In the genomic region with DNA sequence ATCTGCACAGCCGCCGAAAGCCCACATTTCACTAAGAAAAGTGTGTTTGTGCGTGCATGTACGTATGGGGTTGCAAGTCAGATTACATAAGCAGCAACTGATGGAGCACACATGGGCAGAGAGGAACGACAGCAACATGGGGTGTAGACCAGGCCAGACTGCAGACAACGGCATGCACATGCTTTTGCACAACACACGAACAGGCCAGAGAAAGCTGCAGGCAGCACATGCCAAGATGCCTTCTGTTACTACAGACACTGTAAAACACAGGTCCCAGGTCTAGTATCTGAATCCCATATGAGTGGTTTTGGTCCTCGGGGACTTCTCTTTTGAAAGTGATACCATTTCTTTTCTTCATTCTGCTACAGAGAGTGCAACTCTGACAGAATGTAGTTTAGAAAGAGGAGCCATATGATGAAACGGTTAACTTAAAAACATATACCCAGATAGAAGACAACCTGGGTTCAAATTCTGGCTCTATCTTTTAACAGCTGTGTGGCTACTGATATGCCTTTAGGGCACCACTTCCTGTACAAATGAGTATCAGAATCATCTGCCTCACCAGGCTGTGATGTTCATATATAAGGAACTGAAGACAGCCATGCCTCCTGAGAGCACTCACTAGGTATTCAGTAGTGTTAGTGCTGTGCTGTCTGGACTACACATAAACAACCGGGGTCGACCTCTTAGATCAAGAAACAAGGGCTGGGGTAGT, we compare ENCODE assay signal across 10 mouse cellular contexts. TPM values are rescaled to one million over a fixed set of nuclear protein-coding genes. Genes with fewer than 3 reads are reported as not detected.
DNase-seq lines count a peak whose midpoint lies in the region; ATAC-seq and TF ChIP-seq lines count a peak whose summit lies in the region.
"Had no signal": no experiment of that assay in that cellular context is flagged by ENCODE, and none has a peak within 500 bp of the region (broad histone marks: within the 10 kb centered on the region; RNA-seq: fewer than 3 reads in every experiment).

No protein-coding gene starts in this region.

- no peaks in the 10 kb centered on the region for H3K27me3 ChIP-seq in CH12.LX (replicated peaks)

- H3K9ac ChIP-seq in CH12.LX (ENCODE audit: insufficient read depth, low read depth) = 0 out of 2 replicates have a peak overlapping the region, but pooled peaks have one; percentile 25

- H3K79me2 ChIP-seq in CH12.LX (replicated peaks; ENCODE audit: control insufficient read depth, extremely low read depth, insufficient read depth, poor library complexity, severe bottlenecking) = peaks cover 5% of the 10 kb centered on the region; the same call in 1 of the 2 replicates

- peak; percentile 52 for ATAC-seq in common myeloid progenitor, adult 5-6 weeks (replicated peaks; ENCODE audit: low read depth, poor library complexity, severe bottlenecking)

- in situ Hi-C loops in CH12.LX (cut with MboI; ENCODE audit: low pct_ligation_motif_present, low pct_unique_long_range_greater_than_20kb, low sequenced_read_pairs) = no loop called here

- no peak for TF ChIP-seq CTCF in gastrocnemius, adult 2 months (IDR thresholded peaks at IDR 0.05)
- no peak for TF ChIP-seq CTCF in CH12.LX (conservative IDR thresholded peaks at IDR 0.05 in 1 of 2, IDR thresholded peaks at IDR 0.05 in 1 of 2; ENCODE audit: low read depth in 2 of 2, low read length in 2 of 2)

- no peak overlapping the region for H3K4me2 ChIP-seq in CH12.LX (ENCODE audit: insufficient read depth, low read depth, poor library complexity, severe bottlenecking)

- peak overlapping the region; percentile 72 for H3K4me3 ChIP-seq in gastrocnemius, adult 2 months
- no peak overlapping the region for H3K4me3 ChIP-seq in CH12.LX (replicated peaks in 1 of 3; ENCODE audit: low read depth in 2 of 3, low read length in 2 of 3, poor library complexity in 1 of 3)

- dilution Hi-C loops in CH12.LX (cut with MboI; ENCODE audit: extremely low pct_ligation_motif_present, extremely low pct_unique_long_range_greater_than_20kb, low sequenced_read_pairs) = no loop called here

- peaks cover 36 to 78% of the 10 kb centered on the region in 2 experiments for H3K36me3 ChIP-seq in CH12.LX (replicated peaks in 1 of 2; ENCODE audit: control insufficient read depth in 1 of 2, insufficient read depth in 1 of 2, low read length in 1 of 2)

- intact Hi-C loops in gastrocnemius, adult 2 months (cut with DNase I) = no loop called here
- intact Hi-C loops in gastrocnemius, postnatal 14 days (cut with DNase I; ENCODE audit: low total_unique reads) = no loop called here

- H3K27ac ChIP-seq in gastrocnemius, adult 2 months = peak overlapping the region; percentile 81
- H3K27ac ChIP-seq in CH12.LX (ENCODE audit: insufficient read depth, low read depth) = peak overlapping the region; percentile 60

- TF ChIP-seq POLR2A in CH12.LX (IDR thresholded peaks at IDR 0.05; ENCODE audit: low read depth, low read length) = no peak

- H3K9me3 ChIP-seq in CH12.LX (replicated peaks; ENCODE audit: low read length) = no peaks in the 10 kb centered on the region

- DNase-seq in gastrocnemius, adult 2 months = no peak
- no peak for DNase-seq in gastrocnemius, adult 8-10 months (ENCODE audit: low spot score in 2 of 2)
- DNase-seq in CH12.LX (ENCODE audit: extremely low read depth) (peak; percentile 37), MN1 (ENCODE audit: low spot score) (no peak)
- DNase-seq in layer of hippocampus, postnatal 14 days (ENCODE audit: low spot score in 2 of 2) = peak; percentile 27 to 29
- DNase-seq in kidney, postnatal 25 days = no peak
- DNase-seq in gastrocnemius, postnatal 14 days = no peak
- DNase-seq: adrenal gland, adult 2 months; lung, postnatal 4 days had no signal

- TF ChIP-seq EP300 in CH12.LX (IDR thresholded peaks at IDR 0.05; ENCODE audit: low read length) = peak; percentile 48; the same call in 1 of the 2 replicates

- no peak for TF ChIP-seq RAD21 in CH12.LX (IDR thresholded peaks at IDR 0.05; ENCODE audit: low read depth, low read length)

- peaks cover 9 to 21% of the 10 kb centered on the region in 2 experiments for H3K4me1 ChIP-seq in CH12.LX (ENCODE audit: control insufficient read depth in 1 of 2, insufficient read depth in 2 of 2)

TF ChIP-seq in CH12.LX, 34 proteins besides CTCF, POLR2A, EP300 and RAD21:
- TF ChIP-seq PAX5 (IDR thresholded peaks at IDR 0.05; ENCODE audit: low read length) = no peak
- no peak for TF ChIP-seq UBTF (IDR thresholded peaks at IDR 0.05; ENCODE audit: low read depth, low read length)
- no peak for TF ChIP-seq SIN3A (IDR thresholded peaks at IDR 0.05; ENCODE audit: low read length)
- no peak for TF ChIP-seq SMC3 (IDR thresholded peaks at IDR 0.05; ENCODE audit: low read depth, low read length)
- no peak for TF ChIP-seq JUND (conservative IDR thresholded peaks at IDR 0.05; ENCODE audit: low read depth, low read length)
- 0 out of 2 replicates have a peak, but pooled peaks have one; percentile 39 for TF ChIP-seq MXI1 (IDR thresholded peaks at IDR 0.05; ENCODE audit: low read depth, low read length)

RNA-seq across cellular contexts. Expression of a gene that starts 3.4 kb away (rescaled TPM):
- 10 to 100 TPM in 1 of 2 experiments, 1 to 10 TPM in 1; 8.1 to 14.2 TPM for total RNA-seq in gastrocnemius, adult 2 months (2021)
- 1 to 10 TPM; 4.5 to 6.4 (median 5.9) TPM for total RNA-seq in gastrocnemius, adult 8-10 months (2022)
- total RNA-seq in CH12.LX (2012; rRNA removed) (0.08 and 0.29 TPM in 2 replicates), CH12.LX (2014; rRNA removed) (not detected in 2 replicates)
- polyA plus RNA-seq in CH12.LX (2012; ENCODE audit: insufficient read length, low read depth) = 0.10 and 0.23 TPM in 2 replicates
- total RNA-seq in common myeloid progenitor, adult 5-6 weeks (2017) = not detected in 2 replicates
- 1 to 10 TPM; 1.1 to 1.4 TPM for total RNA-seq in layer of hippocampus, postnatal 14 days (2021)
- 10 to 100 TPM; 26.8 to 38.1 TPM for total RNA-seq in gastrocnemius, postnatal 14 days (2021)

Comparison
In these comparisons a context has a peak if more than half of its experiments do, and no peak if none do; other contexts are left out.
1. DNase-seq: peak in CH12.LX (single experiment) and layer of hippocampus, postnatal 14 days (2 of 2); none in gastrocnemius, adult 2 months (single experiment), gastrocnemius, adult 8-10 months (0 of 2), kidney, postnatal 25 days (0 of 2), gastrocnemius, postnatal 14 days (single experiment) and MN1 (single experiment).